Mouse (Mus musculus): ENCODE results near the gene Zfp936.
"Not testable (repeated sequence)": the region's sequence is repeated elsewhere in the genome, so short reads cannot be mapped to it uniquely, and the experiment has no call there.

Zfp936 gene

GRCm38 (mm10) chr7:43113929-43114328, at the start of gene Zfp936:
Zfp936 (plus strand) TSS chr7:43114229.
- not testable (repeated sequence) for DNase-seq (ENCODE audit: low read depth)

- no peak for DNase-seq (ENCODE audit: low read depth)
These were observed 36.2 kb upstream of the Zfp936 start for GRCm38 (mm10) chr7:43077831-43078230.

- not testable (repeated sequence) for DNase-seq (ENCODE audit: low read depth)
These were observed 14.7 kb downstream of the Zfp936 start for GRCm38 (mm10) chr7:43128691-43129090.

GRCm38 (mm10) chr7:43164121-43164520, 50.1 kb downstream of the Zfp936 start:
- DNase-seq (ENCODE audit: low read depth), result not testable (repeated sequence)

GRCm38 (mm10) chr7:43167101-43167500, 53.1 kb downstream of the Zfp936 start:
- DNase-seq (ENCODE audit: low read depth), result not testable (repeated sequence)

DNA sequence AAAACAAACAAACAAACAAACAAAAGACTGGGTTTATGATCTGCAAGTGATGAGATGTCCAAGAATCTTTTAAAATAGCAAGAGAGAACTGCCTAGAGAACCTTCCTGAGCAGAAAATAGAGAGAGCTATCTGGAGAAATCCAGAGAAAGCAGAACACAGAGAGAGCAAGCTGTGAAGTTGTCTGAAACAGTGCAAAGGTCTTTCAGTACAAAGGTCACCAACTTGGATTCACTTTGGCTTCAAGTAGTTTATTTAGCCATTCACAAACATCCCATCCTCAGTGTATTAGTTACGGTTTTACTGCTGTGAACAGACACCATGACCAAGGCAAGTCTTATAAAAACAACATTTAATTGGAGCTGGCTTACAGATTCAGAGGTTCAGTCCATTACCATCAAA, 53.8 kb downstream of the Zfp936 start:
- not testable (repeated sequence) for DNase-seq (ENCODE audit: low read depth)

DNA sequence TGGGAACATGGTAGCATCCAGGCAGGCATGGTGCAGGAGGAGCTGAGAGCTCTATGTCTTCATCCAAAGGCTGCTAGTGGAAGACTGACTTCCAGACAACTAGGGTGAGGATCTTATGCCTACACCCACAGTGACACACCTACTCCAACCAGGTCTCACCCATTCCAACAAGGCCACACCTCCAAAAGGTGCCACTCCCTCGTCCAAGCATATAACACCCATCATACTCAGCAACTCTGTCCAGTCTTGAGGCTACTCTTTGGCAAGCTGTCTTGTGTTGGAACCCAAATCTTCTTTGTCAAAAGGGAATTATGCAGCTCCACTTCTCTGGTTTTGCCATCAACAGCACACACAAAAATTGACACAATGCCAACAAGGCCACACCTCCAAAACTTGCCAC, 54.2 kb downstream of the Zfp936 start:
- DNase-seq (ENCODE audit: low read depth), result not testable (repeated sequence)

DNA sequence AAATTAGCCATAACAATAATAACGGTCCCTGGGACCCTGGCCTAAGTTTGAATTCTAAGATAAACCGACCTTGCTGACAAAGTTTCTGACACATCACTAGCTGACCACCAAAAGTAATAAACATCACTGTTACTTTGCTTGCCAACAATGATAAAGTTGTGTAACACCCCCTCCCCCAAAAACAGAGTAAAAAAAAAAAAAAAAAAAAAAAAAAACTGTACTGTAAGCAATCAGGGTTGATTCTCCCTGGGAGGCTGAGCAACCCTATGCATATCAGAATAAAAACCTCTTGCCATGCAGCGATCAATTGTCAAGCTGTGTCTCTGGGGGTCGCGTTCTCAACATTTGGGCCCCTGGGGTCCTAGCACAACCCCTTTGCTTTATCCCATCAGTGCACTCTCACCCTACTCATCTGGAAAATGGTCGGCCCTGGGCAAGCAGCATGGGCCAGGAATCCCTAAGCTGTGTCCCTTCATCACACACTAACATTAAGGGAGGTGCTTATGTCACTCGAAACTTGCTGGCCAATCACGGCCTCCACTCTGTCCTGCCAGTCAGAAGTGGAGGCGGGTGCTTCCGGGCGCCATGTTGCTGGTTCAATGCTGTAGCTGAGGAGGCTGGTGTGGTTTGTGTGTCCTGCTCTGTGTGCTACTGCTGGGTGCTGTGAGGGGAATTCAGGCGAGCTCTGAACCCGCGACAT, 63.1 kb downstream of the Zfp936 start:
- DNase-seq (ENCODE audit: low read depth), result no peak

- DNase-seq (ENCODE audit: low read depth), result not testable (repeated sequence)
These were observed 99.8 kb downstream of the Zfp936 start for GRCm38 (mm10) chr7:43213781-43214180.

Measured in induced T-regulatory cell, adult 2 months (primary cell).